Mouse (Mus musculus) lung, postnatal 0 days (tissue): Measurements from ENCODE around the gene Phyhd1.

Source experiments
- CTCF ChIP-seq: IDR thresholded peaks from 2 replicates; pipeline ENCODE4 v1.5.1; 2016; ENCODE audit warnings: antibody characterized with exemption, mild to moderate bottlenecking
- EP300 ChIP-seq: IDR thresholded peaks from 2 replicates; pipeline ENCODE4 v1.6.1; 2016; ENCODE audit warnings: antibody characterized with exemption, mild to moderate bottlenecking, control low read depth

- TF ChIP-seq CTCF (no peak), EP300 (no peak)
These were observed 40.1 kb downstream of the Phyhd1 start for GRCm38 (mm10) chr2:30306087-30306486.
